Mouse (Mus musculus) thymus, adult 2 months (tissue): Measurements from ENCODE around the gene Kcnq1.

Experiments
- CTCF ChIP-seq: fragments of 200-500 bp; IDR thresholded peaks from 2 replicates; pipeline ENCODE4 v1.5.1; 2012; ENCODE audit warnings: mild to moderate bottlenecking, control low read depth, low read length, moderate library complexity, borderline replicate concordance; ENCODE audit not compliant: control insufficient read depth, poor library complexity, insufficient read depth; ENCODE audit errors: extremely low read depth
- POLR2A ChIP-seq: fragments of 200-500 bp; IDR thresholded peaks from 2 replicates; pipeline ENCODE4 v1.6.1; 2012; ENCODE audit warnings: mild to moderate bottlenecking, low read length, control low read depth, moderate library complexity; ENCODE audit not compliant: control insufficient read depth, poor library complexity, insufficient read depth; ENCODE audit errors: extremely low read depth

GRCm38 (mm10) chr7:143473347-143474101 lies 367.4 kb downstream of the Kcnq1 start, which contains the start of gene Slc22a18:
- TF ChIP-seq CTCF = no peak
- no peak for TF ChIP-seq POLR2A
